Mouse (Mus musculus): Measurements from ENCODE around the gene Calcoco2. TPM values are rescaled to one million over a fixed set of nuclear protein-coding genes. Genes with fewer than 3 reads are reported as not detected.

The Calcoco2 gene
- polyA plus RNA-seq (2012; ENCODE audit: low replicate concordance) = not detected in 2 replicates

DNA sequence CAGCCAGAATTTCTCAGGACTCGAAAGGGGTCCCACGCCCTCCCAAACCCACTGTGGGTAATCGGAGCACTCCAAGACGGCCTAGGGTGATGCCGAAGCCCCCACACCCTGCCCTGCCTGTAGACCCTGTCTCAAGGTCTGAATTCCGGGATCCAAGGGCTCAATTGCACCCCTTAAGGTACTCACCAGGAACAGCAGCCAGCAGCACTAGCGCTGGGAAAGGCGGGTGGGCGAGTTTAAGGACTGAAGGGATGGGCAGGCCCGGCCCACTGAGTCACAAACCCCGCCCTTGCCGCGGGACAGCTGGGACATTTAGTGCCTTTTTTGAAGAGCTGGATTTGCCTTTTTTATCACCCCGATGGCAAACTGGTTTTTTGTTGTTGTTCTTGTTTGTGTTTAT lies at the start of gene Calcoco2:
Calcoco2 (minus strand) TSS at position 214 of the 400 bp plus-strand sequence.

DNA sequence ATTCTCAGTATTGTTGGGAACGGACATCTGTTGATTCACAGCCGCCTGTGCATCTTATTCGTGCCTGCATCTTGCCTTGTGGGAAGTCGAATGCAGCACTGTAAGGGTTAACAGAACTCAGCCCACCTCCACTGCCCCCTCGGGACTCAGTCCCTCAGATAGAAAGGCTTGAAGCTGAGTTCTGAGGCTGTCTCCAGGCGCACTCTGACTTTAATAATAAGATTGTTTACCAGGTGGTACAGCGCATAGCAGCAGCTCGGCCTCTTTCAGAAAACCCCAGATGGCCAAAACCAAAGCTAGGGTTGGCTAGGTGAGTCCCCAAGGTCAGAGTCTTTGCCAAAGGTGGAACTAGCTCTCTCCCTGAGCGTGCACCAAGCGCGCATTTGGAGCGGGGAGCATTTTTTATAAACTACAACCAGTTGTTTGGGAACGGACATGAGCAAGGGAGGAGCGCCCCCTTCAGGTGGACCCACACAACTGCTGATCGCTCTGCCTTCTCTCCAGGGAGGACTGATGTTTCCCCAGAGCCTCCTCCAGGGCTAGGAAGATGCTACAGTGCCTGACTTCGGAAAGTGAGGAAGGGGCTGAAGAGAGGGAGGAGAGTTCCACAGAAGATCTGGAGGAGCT lies 21.6 kb upstream of the Calcoco2 start, which contains the start of gene Ttll6:
Ttll6 (plus strand) TSS at position 548 of the 627 bp plus-strand sequence.

DNA sequence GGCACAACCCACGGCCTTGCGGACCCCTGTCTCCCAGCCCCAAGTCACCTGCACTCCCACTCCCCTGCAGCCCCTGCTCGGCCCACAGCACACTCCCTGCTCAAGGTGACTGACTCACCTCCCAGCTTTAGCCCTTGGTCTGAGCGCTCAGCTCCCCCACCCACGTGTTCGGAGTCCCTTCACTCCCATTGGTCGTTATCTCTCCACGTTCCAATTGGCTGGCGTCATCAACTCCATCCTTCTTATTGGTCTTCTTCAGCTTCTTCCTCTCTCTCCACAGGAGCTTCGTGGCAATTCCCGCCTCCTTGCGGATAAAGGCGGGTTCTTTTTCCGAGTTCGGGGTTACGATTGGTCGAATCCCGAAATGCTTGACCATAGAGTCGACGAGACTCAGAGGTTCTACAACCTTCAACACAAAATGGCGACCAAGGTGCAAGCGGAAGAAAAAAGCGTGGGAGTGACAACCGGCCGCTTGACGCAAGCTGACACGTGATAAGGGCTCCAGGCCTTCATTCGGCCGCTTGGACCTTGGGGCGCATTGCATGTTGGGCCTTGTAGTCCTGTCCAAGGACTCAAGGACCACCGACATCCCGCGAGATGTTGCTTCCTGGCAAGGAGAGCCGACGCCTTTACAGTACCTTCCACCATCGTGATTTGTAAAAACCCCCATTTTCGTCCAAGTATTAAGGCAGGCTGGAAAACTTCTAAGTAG lies 36.1 kb downstream of the Calcoco2 start, which contains the start of gene Atp5g1:
Atp5g1 (minus strand) TSS at position 162 of the 712 bp plus-strand sequence.

DNA sequence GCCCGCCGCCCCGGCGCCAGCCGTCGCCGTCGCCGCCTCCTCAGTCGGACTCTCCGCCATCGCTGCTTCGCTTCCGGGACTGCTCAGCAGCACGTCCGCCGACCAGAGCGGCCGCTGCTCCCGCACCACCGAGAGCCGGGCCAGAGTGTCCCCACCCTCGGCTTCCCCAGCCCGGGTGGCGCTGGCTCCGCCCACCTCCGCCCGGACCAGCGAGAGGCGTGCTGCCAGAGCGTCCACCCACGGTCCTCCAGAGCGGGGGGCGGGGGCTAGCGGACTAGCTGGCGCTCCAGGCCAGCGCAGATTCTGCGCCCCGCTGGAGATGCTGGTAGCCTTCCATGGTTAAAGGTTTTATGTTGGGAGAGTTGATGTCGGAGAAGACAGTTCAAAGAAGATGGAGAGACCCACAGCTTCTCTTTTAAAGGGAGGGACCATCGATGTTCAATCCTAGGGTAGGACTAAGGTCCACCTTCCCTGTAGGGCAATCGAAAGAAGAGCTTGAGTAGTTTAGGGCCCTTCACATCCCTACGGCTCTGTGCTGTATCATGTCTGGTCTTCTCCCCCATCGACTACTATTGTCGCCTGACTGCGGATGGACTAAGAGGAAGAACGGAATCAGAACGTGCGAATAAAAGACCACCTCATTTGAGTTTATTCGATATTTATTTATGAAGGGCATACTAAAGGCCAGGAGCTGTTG lies 46.4 kb downstream of the Calcoco2 start, which contains the start of gene Ube2z:
Ube2z (minus strand) TSS at position 174 of the 697 bp plus-strand sequence.

Other genes starting within 250 kb of the Calcoco2 start
- gene B4galnt2, start 197.1 kb downstream of the Calcoco2 start, polyA plus RNA-seq (2012; ENCODE audit: low replicate concordance) = not detected in 2 replicates
- not detected in 2 replicates for gene Igf2bp1, start 106.0 kb downstream of the Calcoco2 start, polyA plus RNA-seq (2012; ENCODE audit: low replicate concordance)
- gene Gip, start 87.4 kb downstream of the Calcoco2 start, polyA plus RNA-seq (2012; ENCODE audit: low replicate concordance) = not detected in 2 replicates
- 37.2 and 86.8 TPM in 2 replicates for gene Snf8, start 77.1 kb downstream of the Calcoco2 start, polyA plus RNA-seq (2012; ENCODE audit: low replicate concordance)
- 16.2 and 20.6 TPM in 2 replicates for gene Ube2z, start 46.6 kb downstream of the Calcoco2 start, polyA plus RNA-seq (2012; ENCODE audit: low replicate concordance)
- 63.0 and 508 TPM in 2 replicates for gene Atp5g1, start 36.3 kb downstream of the Calcoco2 start, polyA plus RNA-seq (2012; ENCODE audit: low replicate concordance)
- 0.10 TPM in 1 of 2 replicates, not detected in the other for gene Ttll6, start 21.8 kb upstream of the Calcoco2 start, polyA plus RNA-seq (2012; ENCODE audit: low replicate concordance)
- not detected in 2 replicates for gene Hoxb13, start 82.4 kb upstream of the Calcoco2 start, polyA plus RNA-seq (2012; ENCODE audit: low replicate concordance)
- 0.15 TPM in 1 of 2 replicates, not detected in the other for gene Hoxb9, start 159.5 kb upstream of the Calcoco2 start, polyA plus RNA-seq (2012; ENCODE audit: low replicate concordance)
- 0.16 TPM in 1 of 2 replicates, not detected in the other for gene Hoxb8, start 169.9 kb upstream of the Calcoco2 start, polyA plus RNA-seq (2012; ENCODE audit: low replicate concordance)
- 0.23 TPM in 1 of 2 replicates, not detected in the other for gene Hoxb7, start 174.7 kb upstream of the Calcoco2 start, polyA plus RNA-seq (2012; ENCODE audit: low replicate concordance)
- 0.40 and 0.48 TPM in 2 replicates for gene Hoxb6, start 180.5 kb upstream of the Calcoco2 start, polyA plus RNA-seq (2012; ENCODE audit: low replicate concordance)
- 0.12 and 0.30 TPM in 2 replicates for gene Hoxb5, start 191.4 kb upstream of the Calcoco2 start, polyA plus RNA-seq (2012; ENCODE audit: low replicate concordance)
- 1.7 and 5.4 TPM in 2 replicates for gene Hoxb4, start 206.3 kb upstream of the Calcoco2 start, polyA plus RNA-seq (2012; ENCODE audit: low replicate concordance)
- 1.6 and 4.2 TPM in 2 replicates for gene Hoxb3, start 211.4 kb upstream of the Calcoco2 start, polyA plus RNA-seq (2012; ENCODE audit: low replicate concordance)
- gene Hoxb2, start 238.6 kb upstream of the Calcoco2 start, polyA plus RNA-seq (2012; ENCODE audit: low replicate concordance) = 0.81 and 0.88 TPM in 2 replicates